Mouse (Mus musculus) embryonic fibroblast, embryonic 13.5 days (primary cell): ENCODE data around the gene Blnk. TPM values are rescaled to one million over a fixed set of nuclear protein-coding genes. Genes with fewer than 3 reads are reported as not detected.

ENCODE experiments used
- H3K27ac ChIP-seq: 2 replicates; pipeline ENCODE4 v1.5.1; 2012; ENCODE audit warnings: low read length, control low read depth, inconsistent platforms; ENCODE audit not compliant: insufficient read depth
- H3K4me1 ChIP-seq: 2 replicates; pipeline ENCODE4 v1.6.1; 2011; ENCODE audit warnings: low read length; ENCODE audit not compliant: control insufficient read depth, insufficient read depth
- H3K4me3 ChIP-seq: 2 replicates; pipeline ENCODE4 v1.5.1; 2011; ENCODE audit warnings: mild to moderate bottlenecking, control low read depth, low read length; ENCODE audit not compliant: insufficient read depth
- CTCF ChIP-seq: IDR thresholded peaks from 2 replicates; pipeline ENCODE4 v1.5.1; 2011; ENCODE audit warnings: mild to moderate bottlenecking, control low read depth, low read length, moderate library complexity, borderline replicate concordance; ENCODE audit not compliant: insufficient read depth
- POLR2A ChIP-seq: IDR thresholded peaks from 2 replicates; pipeline ENCODE4 v1.6.1; 2011; ENCODE audit warnings: low read depth, mild to moderate bottlenecking, control low read depth, low read length, moderate library complexity
- polyA plus RNA-seq: library from polyadenylated mRNA; stranded (reverse); fragments of >200 nt; gene quantifications from 2 replicates; pipeline ENCODE4 v1.2.4, GENCODE M21; 2011; ENCODE audit warnings: low read depth; ENCODE audit not compliant: missing spikeins, insufficient read length

Blnk gene
- polyA plus RNA-seq, 1 experiment: 0.44 TPM

DNA sequence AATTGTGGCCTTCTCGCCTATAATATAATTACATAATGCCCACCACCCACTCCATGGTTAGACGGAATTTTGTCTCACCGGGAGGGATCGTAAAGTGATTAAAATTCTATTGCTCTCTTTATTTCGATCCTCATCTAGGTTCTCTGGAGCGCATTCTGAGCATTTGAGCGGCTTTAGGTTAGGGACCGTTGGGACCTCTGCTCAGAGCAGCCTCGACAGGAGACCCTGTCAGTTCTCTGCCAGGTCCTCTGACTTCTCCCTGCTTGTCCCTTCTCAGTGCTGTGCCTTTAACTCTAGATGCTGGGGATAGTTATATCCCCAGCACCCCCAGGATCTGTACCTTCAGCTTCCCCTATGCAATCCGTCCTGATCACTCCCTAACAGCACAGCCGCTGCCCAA is 2.2 kb downstream of the Blnk start:
- Histone ChIP-seq H3K4me1 (peaks cover 12% of the 10 kb centered on the region), H3K4me3 (no peak overlapping the region), H3K27ac (no peak overlapping the region)
- TF ChIP-seq POLR2A: no peak
- no peak for TF ChIP-seq CTCF

DNA sequence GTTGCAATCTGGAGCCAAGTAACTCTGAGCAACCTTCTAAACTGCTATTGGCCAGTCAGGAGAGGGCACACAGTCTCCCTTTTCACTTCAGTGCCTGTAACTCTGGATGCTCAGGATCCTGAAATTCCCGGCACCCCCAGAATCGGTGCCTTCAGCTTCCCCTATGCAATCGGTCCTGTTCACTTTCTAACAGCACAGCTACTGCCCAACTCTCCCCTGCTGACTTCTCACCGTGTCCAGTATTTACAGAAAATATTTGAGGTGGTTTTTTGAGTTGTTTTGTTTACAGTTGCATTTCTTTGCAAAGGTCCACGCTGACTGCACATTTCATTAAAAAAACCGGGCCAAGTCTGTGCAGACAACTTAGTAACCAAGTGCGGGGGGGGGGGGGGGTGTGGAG is 2.7 kb downstream of the Blnk start:
- peaks cover 12% of the 10 kb centered on the region for H3K4me1 ChIP-seq
- no peak overlapping the region for H3K4me3 ChIP-seq
- TF ChIP-seq POLR2A (no peak), CTCF (no peak)
- no peak overlapping the region for H3K27ac ChIP-seq

DNA sequence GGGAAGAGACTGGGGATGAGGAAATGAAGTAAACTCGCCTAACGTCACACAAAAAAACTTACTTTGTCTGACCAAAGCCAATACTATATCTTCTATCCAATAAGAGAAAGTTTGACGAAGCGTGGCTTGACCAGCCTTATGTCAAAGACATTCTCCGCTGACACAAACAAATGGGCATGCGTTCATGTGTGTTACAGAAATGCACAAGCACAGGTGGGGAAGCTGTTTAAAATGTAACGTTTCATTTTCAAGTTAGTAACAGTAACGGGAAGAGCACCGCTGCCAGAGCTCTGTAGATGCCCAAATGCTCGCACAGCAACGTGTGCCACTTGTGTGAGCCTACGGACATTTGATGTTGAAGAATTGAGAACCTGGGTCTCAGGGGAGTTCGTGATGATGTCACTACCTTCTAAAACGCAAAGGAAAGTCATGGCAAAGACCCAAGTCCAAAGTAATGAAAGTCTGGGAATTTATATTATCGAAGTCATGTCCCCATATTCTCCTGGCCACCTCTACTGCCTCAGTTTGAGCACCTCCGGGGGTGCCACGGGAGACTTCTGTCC is 3.5 kb downstream of the Blnk start:
- TF ChIP-seq POLR2A (no peak), CTCF (no peak)
- Histone ChIP-seq H3K27ac (no peak overlapping the region), H3K4me1 (peaks cover 12% of the 10 kb centered on the region; the same call in 1 of the 2 replicates), H3K4me3 (no peak overlapping the region)

DNA sequence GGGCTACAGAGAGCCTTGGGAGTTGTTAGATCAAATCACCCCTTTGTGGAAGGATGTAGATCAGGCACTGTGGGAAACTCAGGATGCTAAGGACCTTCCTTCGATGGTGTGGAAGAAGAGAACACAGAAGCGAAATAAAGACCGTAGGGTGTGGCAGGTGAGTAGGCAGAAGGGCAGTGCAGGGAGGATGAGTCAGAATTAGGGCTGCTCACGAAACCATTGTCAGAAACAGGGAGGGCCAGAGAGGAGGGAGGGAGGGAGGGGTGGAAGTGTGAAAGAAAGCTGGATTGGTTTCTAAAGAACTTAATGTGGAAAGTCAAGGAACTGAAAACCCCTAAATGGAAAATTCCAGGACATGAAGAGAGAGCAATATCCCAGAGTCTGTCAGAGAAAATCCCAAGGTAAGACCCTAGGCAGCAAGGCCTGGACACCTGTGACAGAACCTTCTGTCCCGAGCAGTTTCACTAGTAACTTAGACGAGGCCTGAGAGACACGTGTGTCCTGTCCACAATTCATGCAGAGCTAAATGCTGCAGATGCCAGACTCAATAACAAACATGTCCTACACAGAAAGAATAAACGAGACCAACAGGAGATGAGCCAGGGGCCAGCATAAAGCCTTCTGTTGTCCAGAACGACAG is 4.3 kb downstream of the Blnk start:
- Histone ChIP-seq H3K27ac (no peak overlapping the region), H3K4me3 (no peak overlapping the region), H3K4me1 (peaks cover 9% of the 10 kb centered on the region; the same call in 1 of the 2 replicates)
- TF ChIP-seq POLR2A (no peak), CTCF (no peak)

DNA sequence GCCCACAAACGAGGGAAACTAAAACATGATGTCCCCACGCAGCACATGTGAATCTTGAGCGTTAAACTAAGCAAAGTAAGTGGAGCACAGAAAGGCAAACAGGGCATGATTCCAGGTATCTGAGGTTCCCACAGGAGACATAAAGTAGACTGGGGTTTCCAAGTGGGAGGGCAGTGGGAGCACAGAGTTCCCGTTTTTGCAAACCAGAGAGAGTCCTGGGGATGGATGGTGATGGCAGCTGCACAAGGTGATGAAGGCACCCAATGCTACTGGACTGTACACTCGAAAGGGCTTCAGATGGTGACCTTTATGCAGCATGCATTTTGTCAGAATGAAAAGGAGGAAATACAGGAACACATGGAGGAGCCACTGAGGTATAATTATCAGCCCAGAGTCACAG is 5.5 kb downstream of the Blnk start:
- Histone ChIP-seq H3K27ac (no peak overlapping the region), H3K4me1 (0 out of 2 replicates have a peak, but pooled peaks cover 3% of the 10 kb centered on the region), H3K4me3 (no peak overlapping the region)
- TF ChIP-seq POLR2A: no peak
- TF ChIP-seq CTCF: no peak

DNA sequence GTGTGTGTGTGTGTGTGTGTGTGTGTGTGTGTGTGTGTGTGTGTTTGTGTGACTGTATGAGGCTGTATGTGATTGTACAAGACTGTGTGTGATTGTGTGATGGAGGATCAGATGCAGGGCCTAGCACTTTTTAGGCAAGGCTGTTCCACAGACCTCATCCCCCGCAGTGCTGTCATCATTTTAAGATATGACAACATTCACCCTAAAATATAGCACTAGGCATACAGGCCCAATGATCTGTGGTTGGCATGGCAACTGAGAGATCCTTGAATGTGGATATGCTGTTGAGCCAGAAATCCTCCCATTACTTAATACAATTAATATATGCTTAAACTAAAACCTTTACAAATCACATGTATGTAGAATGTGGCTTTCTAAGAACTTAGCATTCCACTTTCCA is 9.8 kb downstream of the Blnk start:
- Histone ChIP-seq H3K27ac (no peak overlapping the region), H3K4me3 (no peak overlapping the region), H3K4me1 (no peaks in the 10 kb centered on the region)
- TF ChIP-seq CTCF (no peak), POLR2A (no peak)

DNA sequence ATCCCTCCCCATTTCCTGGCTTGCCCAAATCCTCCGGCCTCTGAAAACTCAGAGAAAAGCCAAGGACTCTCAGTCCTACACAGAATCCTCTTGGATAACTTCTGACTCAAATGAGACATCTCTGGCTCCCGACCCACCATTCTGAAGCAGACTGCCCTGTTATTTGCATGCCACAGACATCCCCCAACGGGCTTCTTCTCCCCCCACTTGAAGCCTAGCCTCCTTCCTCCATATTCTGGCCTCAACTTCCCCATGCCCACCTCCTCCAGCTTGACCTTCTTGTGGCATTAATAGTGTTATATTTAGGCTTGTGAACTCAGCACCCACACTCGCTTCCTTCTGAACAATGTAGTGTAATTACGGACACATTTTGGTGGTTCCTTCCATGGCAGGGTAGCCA is 13.7 kb downstream of the Blnk start:
- Histone ChIP-seq H3K4me3 (no peak overlapping the region), H3K4me1 (no peaks in the 10 kb centered on the region), H3K27ac (no peak overlapping the region)
- TF ChIP-seq POLR2A (no peak), CTCF (no peak)

DNA sequence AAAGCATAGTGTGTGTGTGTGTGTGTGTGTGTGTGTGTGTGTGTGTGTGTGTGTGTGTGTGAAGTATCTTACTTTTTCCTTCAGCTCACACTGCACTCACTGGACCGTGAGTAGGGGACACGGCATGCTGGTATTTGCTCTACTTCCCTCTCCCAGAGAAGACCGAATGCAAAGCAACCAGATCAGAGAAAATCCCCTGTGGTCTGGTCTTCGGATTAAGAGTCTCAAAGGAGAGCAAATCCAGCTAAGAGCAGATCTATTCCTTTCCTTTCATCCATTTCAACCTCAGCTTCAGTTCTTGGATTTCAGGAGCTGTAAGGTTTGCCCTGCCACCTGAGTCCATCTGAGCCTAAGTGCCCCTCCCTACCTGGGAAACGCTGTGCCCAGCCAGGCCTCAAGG is 16.3 kb downstream of the Blnk start:
- no peak overlapping the region for H3K4me3 ChIP-seq
- H3K27ac ChIP-seq: no peak overlapping the region
- TF ChIP-seq CTCF (no peak), POLR2A (no peak)
- no peaks in the 10 kb centered on the region for H3K4me1 ChIP-seq

DNA sequence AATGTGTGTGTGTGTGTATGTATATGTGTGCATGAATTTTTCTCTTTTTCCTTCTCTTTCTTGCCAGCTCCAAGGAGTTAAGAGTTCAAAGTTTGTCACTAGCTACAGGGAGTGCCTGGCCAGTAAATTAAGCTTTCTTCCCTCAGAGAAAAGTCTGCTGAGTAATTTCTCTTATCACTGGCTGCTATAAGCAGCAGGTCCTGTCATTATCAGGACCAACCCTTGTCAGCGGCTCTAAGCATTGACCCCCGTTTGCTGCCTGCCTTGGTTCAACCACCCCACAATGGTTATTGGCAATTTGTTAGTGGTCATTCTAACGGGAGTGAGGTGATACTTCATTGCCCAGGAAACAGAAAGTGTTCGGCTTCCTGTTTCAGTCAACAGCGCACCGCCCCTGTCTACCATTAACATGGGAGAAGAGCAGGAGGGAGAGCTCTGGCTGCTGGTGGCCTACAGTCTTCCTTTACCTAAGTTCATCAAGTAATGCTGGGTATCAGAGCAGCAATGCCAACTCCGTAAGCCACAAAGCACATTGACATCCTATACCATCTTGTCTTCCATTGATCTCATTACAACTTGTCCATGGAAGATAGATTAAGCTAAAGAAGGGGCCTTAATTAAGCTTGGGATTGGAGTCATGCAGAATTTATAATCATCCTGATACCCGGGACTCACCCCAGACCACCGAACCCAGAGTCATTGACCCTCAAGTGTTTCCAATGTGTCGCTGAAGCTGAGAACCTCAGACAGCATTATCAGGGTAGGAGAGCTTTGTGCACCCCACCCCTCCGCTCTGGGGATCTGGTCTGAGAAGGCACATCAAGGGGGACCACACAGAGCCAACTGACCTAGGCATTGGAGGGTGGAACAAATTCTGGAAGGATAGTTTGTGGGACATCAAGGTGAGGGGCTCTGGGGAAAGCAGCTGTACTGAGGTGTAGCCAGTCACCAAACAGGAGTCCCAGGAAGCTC is 17.1 kb downstream of the Blnk start:
- H3K27ac ChIP-seq: no peak overlapping the region
- H3K4me3 ChIP-seq: no peak overlapping the region
- H3K4me1 ChIP-seq: no peaks in the 10 kb centered on the region
- TF ChIP-seq POLR2A (no peak), CTCF (no peak)
